Mouse (Mus musculus): ENCODE measurements around the gene Pygo1. TPM values are rescaled to one million over a fixed set of nuclear protein-coding genes. Genes with fewer than 3 reads are reported as not detected.

The Pygo1 gene
- total RNA-seq (2015; ENCODE audit: low replicate concordance) (not detected in 2 replicates), total RNA-seq (2017; ENCODE audit: low replicate concordance) (not detected in 2 replicates)

- ATAC-seq (replicated peaks; ENCODE audit: low FRiP score, poor library complexity, severe bottlenecking), result no peak
These were observed at the start of gene Pygo1 for GRCm38 (mm10) chr9:72925021-72925934. Gene Pygo1 (plus strand): TSS chr9:72925645.

GRCm38 (mm10) chr9:72875878-72876277, 49.6 kb upstream of the Pygo1 start:
- no peak for ATAC-seq (replicated peaks; ENCODE audit: low FRiP score, poor library complexity, severe bottlenecking)

DNA sequence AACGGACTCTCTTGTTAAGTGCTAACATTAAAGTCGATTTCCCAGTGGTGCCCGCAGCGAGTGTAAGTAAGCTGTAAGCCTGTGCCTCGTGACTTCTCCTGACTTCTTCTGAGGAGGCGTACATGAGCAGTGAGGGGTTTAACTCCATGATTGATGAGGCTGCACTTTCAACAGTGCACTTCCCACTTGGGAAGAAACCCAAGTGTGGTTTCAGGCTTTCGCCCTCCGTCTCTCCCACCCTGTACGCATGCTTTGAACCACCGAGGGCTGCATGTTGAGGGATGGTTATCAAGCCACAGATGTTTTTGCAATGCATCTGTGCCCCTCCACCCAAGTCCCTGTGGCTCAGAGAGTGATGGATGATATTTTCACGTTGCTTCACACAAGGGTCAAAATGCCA, 47.5 kb upstream of the Pygo1 start:
- ATAC-seq (replicated peaks; ENCODE audit: low FRiP score, poor library complexity, severe bottlenecking), result no peak

- ATAC-seq (replicated peaks; ENCODE audit: low FRiP score, poor library complexity, severe bottlenecking), result no peak
These were observed 46.8 kb upstream of the Pygo1 start for GRCm38 (mm10) chr9:72878656-72879055.

- ATAC-seq (replicated peaks; ENCODE audit: low FRiP score, poor library complexity, severe bottlenecking), result no peak
These were observed 45.8 kb upstream of the Pygo1 start for GRCm38 (mm10) chr9:72879601-72880000.

- no peak for ATAC-seq (replicated peaks; ENCODE audit: low FRiP score, poor library complexity, severe bottlenecking)
These were observed 45.1 kb upstream of the Pygo1 start for GRCm38 (mm10) chr9:72880225-72880960.

DNA sequence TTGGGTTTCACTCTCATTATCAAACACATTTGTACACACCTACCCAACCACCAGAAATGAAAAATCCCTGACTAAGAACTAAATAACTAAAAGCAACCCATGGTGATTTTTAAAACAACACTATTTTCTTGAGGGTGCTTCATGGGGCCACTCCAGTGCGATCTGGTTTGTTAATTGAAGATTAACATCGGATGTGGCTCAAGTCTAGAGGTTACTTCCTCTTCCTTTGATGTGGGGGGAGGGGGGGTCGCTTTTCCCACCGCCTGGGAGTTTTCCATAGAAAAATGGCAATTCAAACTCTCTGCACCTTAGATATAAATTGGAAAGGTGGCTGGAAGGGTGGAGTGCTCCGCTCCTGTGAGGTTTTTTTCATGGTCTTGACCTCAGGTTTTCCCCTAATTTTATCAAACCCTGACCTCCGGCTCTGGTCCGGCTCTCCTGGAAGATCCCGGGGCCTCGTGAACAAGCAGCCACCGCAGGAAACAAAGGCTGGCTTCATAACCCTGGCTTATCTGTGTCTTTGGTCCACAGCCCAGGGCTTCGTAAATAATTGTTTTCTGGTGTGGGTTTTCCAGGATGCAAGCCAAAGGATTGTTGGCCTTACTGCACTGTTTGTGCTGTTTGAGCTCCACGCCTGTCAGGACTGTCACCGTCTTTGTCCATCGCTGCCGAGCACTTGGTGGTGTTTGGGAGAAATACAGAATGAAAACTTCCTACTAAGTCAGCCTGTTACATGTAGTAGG, 44.2 kb upstream of the Pygo1 start:
- ATAC-seq (replicated peaks; ENCODE audit: low FRiP score, poor library complexity, severe bottlenecking), result no peak

DNA sequence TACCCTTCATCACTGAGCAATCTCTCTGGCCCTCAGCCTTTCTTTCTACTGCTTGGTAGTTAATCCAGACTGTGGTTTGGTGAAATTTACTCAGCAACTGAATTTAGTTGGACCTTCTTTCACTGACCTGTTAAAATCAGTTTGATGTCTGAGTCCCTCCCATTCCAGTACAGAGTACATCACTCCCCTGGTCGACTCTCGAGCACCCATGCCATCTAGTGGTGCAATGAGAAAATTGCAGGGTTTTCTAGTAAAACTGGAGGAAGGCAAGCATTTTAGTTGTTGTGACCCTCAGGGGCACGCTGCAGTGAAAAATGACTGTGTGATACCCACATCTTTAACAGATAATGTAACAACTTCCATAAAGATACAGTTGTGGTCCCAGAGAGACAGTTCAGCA, 41.5 kb upstream of the Pygo1 start:
- no peak for ATAC-seq (replicated peaks; ENCODE audit: low FRiP score, poor library complexity, severe bottlenecking)

- no peak for ATAC-seq (replicated peaks; ENCODE audit: low FRiP score, poor library complexity, severe bottlenecking)
These were observed 35.7 kb upstream of the Pygo1 start for GRCm38 (mm10) chr9:72889777-72890176.

DNA sequence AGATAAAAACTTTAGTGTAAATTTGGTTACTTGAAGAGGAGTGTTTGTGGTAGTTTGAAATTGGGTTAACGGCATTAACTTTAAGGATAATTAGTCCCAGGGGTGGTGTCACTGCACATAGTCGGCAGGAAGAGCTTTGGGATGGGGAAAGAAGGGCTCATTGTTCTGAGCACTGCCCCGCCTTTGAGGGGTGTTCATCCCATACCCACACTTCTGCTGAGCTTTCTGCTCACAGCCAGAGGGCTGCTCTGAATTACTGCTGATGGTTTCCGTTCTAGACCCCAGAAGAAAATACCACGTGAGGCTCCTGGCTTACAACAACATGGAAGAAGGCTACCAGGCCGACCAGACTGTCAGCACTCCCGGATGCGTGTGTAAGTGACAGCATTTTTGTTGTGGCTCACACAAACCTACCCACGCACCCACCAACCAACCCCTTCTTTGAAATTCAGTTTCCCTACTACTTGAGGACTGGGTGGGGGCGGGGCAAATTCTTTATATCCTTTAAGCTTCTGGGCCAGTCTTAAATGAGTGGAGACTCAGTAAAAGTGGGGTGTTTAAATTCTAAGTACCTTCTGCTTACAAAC, 34.9 kb upstream of the Pygo1 start:
- ATAC-seq (replicated peaks; ENCODE audit: low FRiP score, poor library complexity, severe bottlenecking), result no peak

- ATAC-seq (replicated peaks; ENCODE audit: low FRiP score, poor library complexity, severe bottlenecking), result no peak
These were observed 32.7 kb upstream of the Pygo1 start for GRCm38 (mm10) chr9:72892761-72893160.

DNA sequence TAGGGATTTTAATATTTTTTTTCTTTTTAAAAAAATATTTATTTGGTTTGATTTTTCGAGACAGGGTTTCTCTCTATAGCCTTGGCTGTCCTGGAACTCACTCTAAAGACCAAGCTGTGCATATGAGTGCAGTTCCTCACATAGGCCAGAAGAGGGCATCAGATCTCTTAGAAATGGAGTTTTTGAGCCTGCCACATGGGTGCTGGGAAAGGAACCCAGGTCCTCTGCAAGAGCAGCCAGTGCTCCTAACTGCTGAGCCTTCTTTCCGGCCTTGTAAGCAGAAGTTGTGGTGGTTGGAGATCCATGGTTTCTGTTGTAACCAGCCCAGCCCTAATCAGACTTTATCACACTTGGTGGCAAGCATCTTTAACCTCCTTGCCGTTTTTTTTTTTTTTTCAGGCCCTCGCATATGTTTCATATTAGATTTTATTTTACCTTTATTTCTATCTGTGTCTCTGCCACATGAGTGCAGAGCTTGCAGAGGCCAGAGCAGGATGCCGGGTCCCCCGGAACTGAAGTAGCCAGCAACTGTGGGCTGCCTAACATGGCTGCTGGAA, 30.6 kb upstream of the Pygo1 start:
- no peak for ATAC-seq (replicated peaks; ENCODE audit: low FRiP score, poor library complexity, severe bottlenecking)

- ATAC-seq (replicated peaks; ENCODE audit: low FRiP score, poor library complexity, severe bottlenecking), result no peak
These were observed 23.4 kb upstream of the Pygo1 start for GRCm38 (mm10) chr9:72902057-72902456.

GRCm38 (mm10) chr9:72902611-72903010, 22.8 kb upstream of the Pygo1 start:
- no peak for ATAC-seq (replicated peaks; ENCODE audit: low FRiP score, poor library complexity, severe bottlenecking)

- no peak for ATAC-seq (replicated peaks; ENCODE audit: low FRiP score, poor library complexity, severe bottlenecking)
These were observed 18.7 kb upstream of the Pygo1 start for GRCm38 (mm10) chr9:72906693-72907103.

- ATAC-seq (replicated peaks; ENCODE audit: low FRiP score, poor library complexity, severe bottlenecking), result no peak
These were observed 14.1 kb upstream of the Pygo1 start for GRCm38 (mm10) chr9:72911381-72911780.

- ATAC-seq (replicated peaks; ENCODE audit: low FRiP score, poor library complexity, severe bottlenecking), result no peak
These were observed 11.9 kb upstream of the Pygo1 start for GRCm38 (mm10) chr9:72913551-72913950.

- no peak for ATAC-seq (replicated peaks; ENCODE audit: low FRiP score, poor library complexity, severe bottlenecking)
These were observed 9.7 kb upstream of the Pygo1 start for GRCm38 (mm10) chr9:72915728-72916127.

GRCm38 (mm10) chr9:72923068-72923467, 2.4 kb upstream of the Pygo1 start:
- no peak for ATAC-seq (replicated peaks; ENCODE audit: low FRiP score, poor library complexity, severe bottlenecking)

- no peak for ATAC-seq (replicated peaks; ENCODE audit: low FRiP score, poor library complexity, severe bottlenecking)
These were observed 452 bp downstream of the Pygo1 start for GRCm38 (mm10) chr9:72925935-72926258.
